Mouse (Mus musculus) E14TG2a.4 (cell line): Measurements from ENCODE around the gene Tenm3.

ENCODE experiments used
- CTCF ChIP-seq: conservative IDR thresholded peaks from 2 replicates; pipeline ENCODE4 v1.5.1; 2014; ENCODE audit warnings: low read length
- NANOG ChIP-seq: IDR thresholded peaks from 2 replicates; pipeline ENCODE4 v1.6.1; 2014; ENCODE audit warnings: borderline replicate concordance, low read length, mixed read lengths
- POU5F1 ChIP-seq: IDR thresholded peaks from 2 replicates; pipeline ENCODE4 v1.6.1; 2014; ENCODE audit warnings: low read length, borderline replicate concordance

- TF ChIP-seq CTCF: no peak
- TF ChIP-seq NANOG: no peak
- no peak for TF ChIP-seq POU5F1
These were observed 615.1 kb downstream of the Tenm3 start for GRCm38 (mm10) chr8:48228676-48229075.
